Mouse (Mus musculus) gastrocnemius, postnatal 36 days (tissue): ENCODE data around the gene Myh7b. TPM values are rescaled to one million over a fixed set of nuclear protein-coding genes. Genes with fewer than 3 reads are reported as not detected.

Experiments used
- DNase-seq, 2 experiments: peaks; one replicate each; pipeline ENCODE4 v3.0.0; 2022
- intact Hi-C: fragments of 180-260 bp; cut with DNase I; formaldehyde crosslinking; loops from one replicate; pipeline ENCODE4 v1.15.1; 2025
- long read RNA-seq, 2 experiments: library from polyadenylated mRNA; stranded (forward); transcript quantifications; one replicate each; pipeline ENCODE4 v2.0.0; 2021
- total RNA-seq, 2 experiments: library from RNA; stranded (reverse); gene quantifications; 2 replicates each; pipeline ENCODE4 v1.2.3; 2021

Gene Myh7b
- total RNA-seq: 1 to 10 TPM; 1.9 to 6.8 TPM
- long read RNA-seq, experiment 1, partial matches to known transcripts: 1 of 1 reads
- long read RNA-seq, experiment 1, other reads (novel, unspliced or antisense): 0 of 1 reads
- long read RNA-seq, experiment 2, partial matches to known transcripts: 2 of 3 reads
- long read RNA-seq, experiment 2, other reads (novel, unspliced or antisense): 1 of 3 reads

GRCm38 (mm10) chr2:155610978-155611377 lies at the start of gene Myh7b:
Gene Myh7b, plus strand, starts transcription at chr2:155611212.
- intact Hi-C loops: no loop called here
- DNase-seq: no peak

GRCm38 (mm10) chr2:155562209-155562608 lies 48.8 kb upstream of the Myh7b start:
- no peak for DNase-seq
- intact Hi-C loops: no loop called here

- intact Hi-C loops: no loop called here
These were observed 48.1 kb upstream of the Myh7b start for GRCm38 (mm10) chr2:155562934-155563333.

GRCm38 (mm10) chr2:155567751-155568150 lies 43.3 kb upstream of the Myh7b start:
- no peak for DNase-seq
- intact Hi-C loops: no loop called here

More at GRCm38 (mm10) chr2:155562934-155563333, 48.1 kb upstream of the Myh7b start:
- DNase-seq: no peak

GRCm38 (mm10) chr2:155569223-155569807 lies 41.7 kb upstream of the Myh7b start:
- no peak for DNase-seq
- intact Hi-C loops: no loop called here

- no peak for DNase-seq
- intact Hi-C loops: no loop called here
These were observed 38.0 kb upstream of the Myh7b start for GRCm38 (mm10) chr2:155573001-155573400.

- intact Hi-C loops: no loop called here
These were observed 37.0 kb upstream of the Myh7b start for GRCm38 (mm10) chr2:155573996-155574395.

GRCm38 (mm10) chr2:155574700-155575099 lies 36.3 kb upstream of the Myh7b start:
- intact Hi-C loops: no loop called here
- peak in 1 of 2 experiments; percentile 25 for DNase-seq

More at GRCm38 (mm10) chr2:155573996-155574395, 37.0 kb upstream of the Myh7b start:
- no peak for DNase-seq

- no peak for DNase-seq
- intact Hi-C loops: no loop called here
These were observed 34.4 kb upstream of the Myh7b start for GRCm38 (mm10) chr2:155576656-155577055.

GRCm38 (mm10) chr2:155580331-155580730 lies 30.7 kb upstream of the Myh7b start:
- intact Hi-C loops: no loop called here

GRCm38 (mm10) chr2:155582384-155582995 lies 28.5 kb upstream of the Myh7b start:
- no peak for DNase-seq
- intact Hi-C loops: no loop called here

More at GRCm38 (mm10) chr2:155580331-155580730, 30.7 kb upstream of the Myh7b start:
- no peak for DNase-seq

GRCm38 (mm10) chr2:155582996-155583395 lies 28.0 kb upstream of the Myh7b start:
- DNase-seq: no peak
- intact Hi-C loops: no loop called here

GRCm38 (mm10) chr2:155583927-155584530 lies 27.0 kb upstream of the Myh7b start:
- no peak for DNase-seq
- intact Hi-C loops: loop anchor here (1.0 kb wide), 1 partner anchor 68 kb away; no protein-coding TSS in a partner anchor

GRCm38 (mm10) chr2:155585082-155585481 lies 25.9 kb upstream of the Myh7b start:
- DNase-seq: no peak
- intact Hi-C loops: no loop called here

- no peak for DNase-seq
- intact Hi-C loops: no loop called here
These were observed 25.5 kb upstream of the Myh7b start for GRCm38 (mm10) chr2:155585486-155585885.

- intact Hi-C loops: no loop called here
These were observed 22.9 kb upstream of the Myh7b start for GRCm38 (mm10) chr2:155588136-155588535.

GRCm38 (mm10) chr2:155589521-155589920 lies 21.5 kb upstream of the Myh7b start:
- DNase-seq: no peak
- intact Hi-C loops: no loop called here

More at GRCm38 (mm10) chr2:155588136-155588535, 22.9 kb upstream of the Myh7b start:
- no peak for DNase-seq

GRCm38 (mm10) chr2:155590876-155591275 lies 20.1 kb upstream of the Myh7b start:
- DNase-seq: no peak
- intact Hi-C loops: no loop called here

- intact Hi-C loops: no loop called here
- no peak for DNase-seq
These were observed 19.3 kb upstream of the Myh7b start for GRCm38 (mm10) chr2:155591676-155592075.

- intact Hi-C loops: no loop called here
- DNase-seq: peak; percentile 99
These were observed 18.7 kb upstream of the Myh7b start, which contains the start of gene Gss for GRCm38 (mm10) chr2:155592137-155592853. Gene Gss, minus strand, starts transcription at chr2:155592810.

- no peak for DNase-seq
- intact Hi-C loops: no loop called here
These were observed 18.1 kb upstream of the Myh7b start for GRCm38 (mm10) chr2:155592854-155593283.
